Mouse (Mus musculus): Measurements from ENCODE around the gene Btbd35f18. TPM values are rescaled to one million over a fixed set of nuclear protein-coding genes. Genes with fewer than 3 reads are reported as not detected.
"Not testable (repeated sequence)": the region's sequence is repeated elsewhere in the genome, so short reads cannot be mapped to it uniquely, and the experiment has no call there.

The Btbd35f18 gene
- polyA plus RNA-seq (2012; rRNA removed) (not detected in 2 replicates), polyA plus RNA-seq (2014; fragmentation: Nextera tagmentation; extraction: Ambion mirVana) (not detected in 2 replicates)

DNA sequence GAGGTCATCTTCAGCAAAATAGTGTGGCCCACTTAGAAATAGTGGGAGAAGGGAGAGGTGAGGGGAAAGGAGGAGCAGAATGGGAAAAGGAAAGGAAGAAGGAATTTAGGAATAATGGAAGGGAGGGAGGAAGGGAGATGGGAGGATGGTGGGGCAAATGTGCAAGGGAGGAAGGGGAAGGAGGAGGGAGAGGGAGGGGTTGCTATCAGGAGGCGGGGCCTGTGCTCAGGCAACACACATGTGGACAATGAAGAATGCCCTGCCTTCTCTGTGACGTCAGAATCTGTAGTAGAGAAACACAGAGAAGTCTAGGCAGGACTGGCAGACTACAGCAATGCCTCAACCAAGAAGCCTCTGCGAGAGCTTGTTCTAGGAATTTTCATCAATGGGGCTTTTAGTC lies at the start of gene Btbd35f18:
Gene Btbd35f18 (plus strand): TSS at position 301 of the 400 bp plus-strand sequence.
- not testable (repeated sequence) for DNase-seq (ENCODE audit: low read depth in 3 of 3, low spot score in 3 of 3); H3K27ac ChIP-seq; H3K4me2 ChIP-seq (ENCODE audit: low read depth); ATAC-seq (ENCODE audit: insufficient read depth); H3K4me3 ChIP-seq (ENCODE audit: insufficient read depth in 1 of 2, low read depth in 2 of 2, low read length in 2 of 2); H3K4me1 ChIP-seq (replicated peaks; ENCODE audit: control insufficient read depth in 2 of 2, insufficient read depth in 2 of 2, low read length in 1 of 2); H3K9me3 ChIP-seq (ENCODE audit: control insufficient read depth, low read length); H3K9ac ChIP-seq (replicated peaks); H3K27me3 ChIP-seq (ENCODE audit: control insufficient read depth, insufficient read depth, low read length); H3K36me3 ChIP-seq (replicated peaks; ENCODE audit: control insufficient read depth, insufficient read depth, low read depth)
- WGBS (ENCODE audit: insufficient replicate concordance) = no CpG with 5 or more reads among the region's 3 CpGs

Other genes with a start within 250 kb of the Btbd35f18 start
- gene Btbd35f10, start 52.7 kb downstream of the Btbd35f18 start, polyA plus RNA-seq (2012; rRNA removed) = not detected in 2 replicates
- not detected in 2 replicates for gene Btbd35f10, start 52.7 kb downstream of the Btbd35f18 start, polyA plus RNA-seq (2014; fragmentation: Nextera tagmentation; extraction: Ambion mirVana)

Data from liver, embryonic 14.5 days (tissue).